In genomic region chr13:29549761-29550160, GRCm38 (mm10) we compare ENCODE assay signal across 12 mouse cellular contexts.
A peak's percentile ranks its signal among the peaks of the same experiment; 100 is the strongest.
DNase-seq lines count a peak whose midpoint lies in the region; ATAC-seq lines count a peak whose summit lies in the region.
"Had no signal": no experiment of that assay in that cellular context is flagged by ENCODE, and none has a peak within 500 bp of the region (broad histone marks: within the 10 kb centered on the region; RNA-seq: fewer than 3 reads in every experiment).

No protein-coding gene starts in this region.

- H3K9me3 ChIP-seq in embryonic facial prominence, embryonic 14.5 days (ENCODE audit: control insufficient read depth, low read length), result no peaks in the 10 kb centered on the region
- no peaks in the 10 kb centered on the region for H3K9me3 ChIP-seq in embryonic facial prominence, embryonic 10.5 days
- H3K9me3 ChIP-seq in kidney, embryonic 14.5 days (ENCODE audit: control insufficient read depth, low read length), result no peaks in the 10 kb centered on the region
- H3K9me3 ChIP-seq in heart, embryonic 15.5 days (replicated peaks), result no peaks in the 10 kb centered on the region
- H3K9me3 ChIP-seq: G1E had no signal

- H3K4me3 ChIP-seq in embryonic facial prominence, embryonic 14.5 days (ENCODE audit: low read depth, low read length), result no peak overlapping the region
- no peak overlapping the region for H3K4me3 ChIP-seq in embryonic facial prominence, embryonic 10.5 days
- no peak overlapping the region for H3K4me3 ChIP-seq in kidney, embryonic 14.5 days (ENCODE audit: low read length)
- no peak overlapping the region for H3K4me3 ChIP-seq in heart, embryonic 15.5 days

- no peak for ATAC-seq in embryonic facial prominence, embryonic 14.5 days (ENCODE audit: low read depth)
- ATAC-seq in kidney, embryonic 14.5 days (ENCODE audit: low FRiP score, low TSS enrichment), result no peak
- ATAC-seq in heart, embryonic 15.5 days (replicated peaks; ENCODE audit: insufficient number of reproducible peaks, insufficient read depth, low FRiP score, low read depth), result peak; percentile 66; the same call in 1 of the 2 replicates

- H3K27me3 ChIP-seq in embryonic facial prominence, embryonic 14.5 days (replicated peaks; ENCODE audit: control insufficient read depth, insufficient read depth, low read length), result no peaks in the 10 kb centered on the region
- no peaks in the 10 kb centered on the region for H3K27me3 ChIP-seq in embryonic facial prominence, embryonic 10.5 days (replicated peaks; ENCODE audit: low read depth, poor library complexity, severe bottlenecking)
- H3K27me3 ChIP-seq in kidney, embryonic 14.5 days (ENCODE audit: control insufficient read depth, insufficient read depth, low read length), result no peaks in the 10 kb centered on the region
- no peaks in the 10 kb centered on the region for H3K27me3 ChIP-seq in heart, embryonic 15.5 days

- no peak for DNase-seq in embryonic facial prominence, embryonic 14.5 days (ENCODE audit: low spot score)
- no peak for DNase-seq in embryonic facial prominence, embryonic 10.5 days (ENCODE audit: low spot score)
- peak; percentile 23 to 52 for DNase-seq in kidney, adult 8-10 months
- DNase-seq in Muller cell, postnatal 12 days (ENCODE audit: inconsistent ontology term), result peak; percentile 69
- no peak for DNase-seq in right cerebral cortex, postnatal 4 days
- DNase-seq in testis, postnatal 10 days (ENCODE audit: low spot score), result no peak
- DNase-seq: right cerebral cortex, postnatal 14 days; thymus, adult 2 months had no signal

- no peak overlapping the region for H3K4me2 ChIP-seq in embryonic facial prominence, embryonic 14.5 days (ENCODE audit: low read depth, low read length)
- H3K4me2 ChIP-seq in kidney, embryonic 14.5 days (replicated peaks; ENCODE audit: low read depth, low read length), result no peak overlapping the region
- no peak overlapping the region for H3K4me2 ChIP-seq in heart, embryonic 15.5 days

- H3K27ac ChIP-seq in embryonic facial prominence, embryonic 14.5 days (replicated peaks; ENCODE audit: low read depth, low read length), result peak overlapping the region; percentile 52; the same call in 1 of the 2 replicates
- H3K27ac ChIP-seq in embryonic facial prominence, embryonic 10.5 days (replicated peaks), result no peak overlapping the region
- no peak overlapping the region for H3K27ac ChIP-seq in kidney, embryonic 14.5 days (ENCODE audit: low read depth, low read length)
- peak overlapping the region; percentile 79 for H3K27ac ChIP-seq in heart, embryonic 15.5 days
- H3K27ac ChIP-seq: macrophage had no signal

- H3K36me3 ChIP-seq in embryonic facial prominence, embryonic 14.5 days (ENCODE audit: control insufficient read depth, insufficient read depth, low read length), result no peaks in the 10 kb centered on the region
- no peaks in the 10 kb centered on the region for H3K36me3 ChIP-seq in embryonic facial prominence, embryonic 10.5 days (replicated peaks)
- no peaks in the 10 kb centered on the region for H3K36me3 ChIP-seq in kidney, embryonic 14.5 days (ENCODE audit: control insufficient read depth, insufficient read depth, low read length)
- H3K36me3 ChIP-seq in heart, embryonic 15.5 days, result no peaks in the 10 kb centered on the region

- 55% methylated on average over 2 of the region's 2 CpGs for WGBS in embryonic facial prominence, embryonic 14.5 days
- 82% methylated on average over 2 of the region's 2 CpGs for WGBS in embryonic facial prominence, embryonic 10.5 days
- 46% methylated on average over 2 of the region's 2 CpGs for WGBS in kidney, embryonic 14.5 days
- WGBS in heart, embryonic 15.5 days, result 29% methylated on average over 2 of the region's 2 CpGs

- peaks cover 9% of the 10 kb centered on the region; the same call in 1 of the 2 replicates for H3K4me1 ChIP-seq in embryonic facial prominence, embryonic 14.5 days (ENCODE audit: control insufficient read depth, insufficient read depth, low read length)
- no peaks in the 10 kb centered on the region for H3K4me1 ChIP-seq in embryonic facial prominence, embryonic 10.5 days
- H3K4me1 ChIP-seq in kidney, embryonic 14.5 days (ENCODE audit: control insufficient read depth, insufficient read depth, low read length), result no peaks in the 10 kb centered on the region
- H3K4me1 ChIP-seq in heart, embryonic 15.5 days (replicated peaks), result peaks cover 9% of the 10 kb centered on the region

- no peak overlapping the region for H3K9ac ChIP-seq in embryonic facial prominence, embryonic 14.5 days (ENCODE audit: low read depth, low read length)
- no peak overlapping the region for H3K9ac ChIP-seq in kidney, embryonic 14.5 days (ENCODE audit: low read depth, low read length)
- no peak overlapping the region for H3K9ac ChIP-seq in heart, embryonic 15.5 days

Comparison
In these comparisons a context has a peak if more than half of its experiments do, and no peak if none do; other contexts are left out.
1. H3K27ac ChIP-seq: peak in embryonic facial prominence, embryonic 14.5 days (single experiment) and heart, embryonic 15.5 days (single experiment); none in embryonic facial prominence, embryonic 10.5 days (single experiment) and kidney, embryonic 14.5 days (single experiment).
2. DNase-seq: peak in kidney, adult 8-10 months (2 of 2) and Muller cell, postnatal 12 days (single experiment); none in embryonic facial prominence, embryonic 14.5 days (single experiment), embryonic facial prominence, embryonic 10.5 days (single experiment), right cerebral cortex, postnatal 4 days (single experiment) and testis, postnatal 10 days (single experiment).